Comparison of ENCODE assay signal across 22 mouse cellular contexts in the genomic region with DNA sequence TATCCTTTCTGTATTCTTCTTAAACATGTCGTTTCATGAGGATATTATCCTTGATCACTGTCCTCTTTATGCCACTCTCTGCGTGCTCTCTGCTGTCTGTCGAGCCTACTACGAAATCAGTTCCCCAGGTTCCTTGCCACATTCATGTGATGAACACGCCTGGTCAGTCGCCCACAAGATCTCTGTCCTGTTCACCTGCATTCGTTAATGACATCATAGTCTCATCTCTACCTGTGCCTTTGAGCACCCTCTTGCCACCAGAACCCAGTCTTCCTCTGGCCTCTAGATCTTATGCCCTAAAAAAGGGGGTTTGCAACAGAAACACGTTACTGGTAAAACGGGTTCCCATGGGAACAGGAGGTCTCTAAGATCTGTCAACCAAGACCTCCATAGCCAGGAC.
"Had no signal": no experiment of that assay in that cellular context is flagged by ENCODE, and none has a peak within 500 bp of the region (broad histone marks: within the 10 kb centered on the region; RNA-seq: fewer than 3 reads in every experiment).

No protein-coding gene starts in this region.

- H3K27me3 ChIP-seq: kidney, embryonic 15.5 days; limb, embryonic 15.5 days; liver, embryonic 12.5 days; liver, embryonic 15.5 days; lung, embryonic 15.5 days had no signal

- H3K4me2 ChIP-seq: kidney, embryonic 15.5 days; limb, embryonic 12.5 days; limb, embryonic 15.5 days; liver, embryonic 12.5 days; liver, embryonic 15.5 days; lung, embryonic 15.5 days; midbrain, embryonic 11.5 days had no signal

- H3K36me3 ChIP-seq: kidney, embryonic 15.5 days; limb, embryonic 12.5 days; limb, embryonic 15.5 days; liver, embryonic 12.5 days; liver, embryonic 15.5 days; lung, embryonic 15.5 days had no signal

- ATAC-seq: liver, embryonic 12.5 days had no signal

- H3K9me3 ChIP-seq: kidney, embryonic 15.5 days; limb, embryonic 12.5 days; limb, embryonic 15.5 days; liver, embryonic 12.5 days; liver, embryonic 15.5 days; lung, embryonic 15.5 days had no signal

- H3K27ac ChIP-seq: kidney, embryonic 15.5 days; limb, embryonic 12.5 days; limb, embryonic 15.5 days; liver, embryonic 12.5 days; liver, embryonic 15.5 days; lung, embryonic 15.5 days had no signal

- DNase-seq: kidney, adult 11 months; kidney, adult 8-10 months; kidney, postnatal 10 days; kidney, postnatal 36 days; left cerebral cortex, postnatal 4 days; lung, adult 18-20 months; lung, postnatal 10 days; lung, postnatal 4 days; midbrain, embryonic 14.5 days; right cerebral cortex, adult 18-20 months; right cerebral cortex, postnatal 14 days; right cerebral cortex, postnatal 4 days; spleen, adult 18-20 months; thymus, adult 18-20 months; thymus, postnatal 36 days had no signal

- H3K9ac ChIP-seq: kidney, embryonic 15.5 days; limb, embryonic 12.5 days; limb, embryonic 15.5 days; liver, embryonic 12.5 days; liver, embryonic 15.5 days; lung, embryonic 15.5 days had no signal

- H3K4me1 ChIP-seq: limb, embryonic 15.5 days; liver, embryonic 12.5 days; liver, embryonic 15.5 days had no signal

- H3K4me3 ChIP-seq: kidney, embryonic 15.5 days; limb, embryonic 12.5 days; limb, embryonic 15.5 days; liver, embryonic 12.5 days; liver, embryonic 15.5 days; lung, embryonic 15.5 days had no signal
